Mouse (Mus musculus): Measurements from ENCODE around the gene Apba2. TPM values are rescaled to one million over a fixed set of nuclear protein-coding genes. Genes with fewer than 3 reads are reported as not detected.

Apba2 gene
- polyA plus RNA-seq, 1 experiment, result not detected

DNA sequence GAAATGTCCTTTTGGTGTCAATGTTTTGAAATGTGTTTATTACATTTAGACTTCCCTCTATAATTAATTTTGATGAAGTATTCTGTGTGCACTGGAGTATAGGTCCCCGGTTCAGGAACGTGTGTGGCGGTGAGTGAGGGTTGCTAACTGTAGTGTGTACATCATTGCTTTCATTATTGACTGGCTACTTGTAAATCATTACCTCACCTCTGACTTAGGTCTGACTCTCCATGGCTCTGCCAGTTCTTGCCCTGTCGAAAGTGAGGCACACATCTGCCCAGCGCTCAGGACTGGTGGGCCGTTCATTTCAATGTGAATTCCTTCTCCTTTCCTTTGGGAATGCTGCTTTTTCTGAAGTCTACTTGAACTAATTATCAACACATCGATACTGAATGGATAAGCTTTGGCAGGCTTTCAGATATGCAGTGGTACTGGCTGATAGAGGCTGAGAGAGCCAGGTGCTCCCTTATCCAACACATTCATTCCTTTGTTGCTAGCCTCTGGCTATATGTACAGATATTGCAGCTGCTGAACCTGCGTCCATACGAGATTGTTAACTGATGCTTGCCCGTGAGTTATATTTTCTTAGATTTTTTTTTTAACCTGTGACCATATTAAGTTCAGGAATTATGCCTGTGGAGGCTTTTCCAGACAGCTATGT lies 147.6 kb downstream of the Apba2 start:
- H3K4me3 ChIP-seq (ENCODE audit: insufficient read depth, low read depth, low read length), result no peak overlapping the region
- TF ChIP-seq CTCF (IDR thresholded peaks at IDR 0.05; ENCODE audit: insufficient read depth, low read depth, low read length) (no peak), POLR2A (IDR thresholded peaks at IDR 0.05; ENCODE audit: insufficient read depth, low read depth, low read length) (no peak)
- 71% methylated on average over 10 of the region's 10 CpGs for WGBS
- H3K4me1 ChIP-seq (ENCODE audit: control insufficient read depth, insufficient read depth, low read length), result peaks cover 2% of the 10 kb centered on the region; the same call in 1 of the 2 replicates
- H3K27ac ChIP-seq (ENCODE audit: insufficient read depth, low read depth, low read length), result no peak overlapping the region

- WGBS, result 83% methylated on average over 3 of the region's 3 CpGs
- Histone ChIP-seq H3K4me3 (ENCODE audit: insufficient read depth, low read depth, low read length) (no peak overlapping the region), H3K4me1 (ENCODE audit: control insufficient read depth, insufficient read depth, low read length) (peaks cover 2% of the 10 kb centered on the region; the same call in 1 of the 2 replicates), H3K27ac (ENCODE audit: insufficient read depth, low read depth, low read length) (no peak overlapping the region)
- TF ChIP-seq POLR2A (IDR thresholded peaks at IDR 0.05; ENCODE audit: insufficient read depth, low read depth, low read length), result no peak
- no peak for TF ChIP-seq CTCF (IDR thresholded peaks at IDR 0.05; ENCODE audit: insufficient read depth, low read depth, low read length)
These were observed 150.5 kb downstream of the Apba2 start for GRCm38 (mm10) chr7:64651963-64652362.

- TF ChIP-seq CTCF (IDR thresholded peaks at IDR 0.05; ENCODE audit: insufficient read depth, low read depth, low read length), result no peak
- TF ChIP-seq POLR2A (IDR thresholded peaks at IDR 0.05; ENCODE audit: insufficient read depth, low read depth, low read length), result no peak
- Histone ChIP-seq H3K27ac (ENCODE audit: insufficient read depth, low read depth, low read length) (no peak overlapping the region), H3K4me3 (ENCODE audit: insufficient read depth, low read depth, low read length) (no peak overlapping the region), H3K4me1 (ENCODE audit: control insufficient read depth, insufficient read depth, low read length) (peaks cover 2% of the 10 kb centered on the region; the same call in 1 of the 2 replicates)
- WGBS, result 71% methylated on average over 7 of the region's 7 CpGs
These were observed 155.3 kb downstream of the Apba2 start for GRCm38 (mm10) chr7:64656787-64657186.

- Histone ChIP-seq H3K4me1 (ENCODE audit: control insufficient read depth, insufficient read depth, low read length) (no peaks in the 10 kb centered on the region), H3K4me3 (ENCODE audit: insufficient read depth, low read depth, low read length) (no peak overlapping the region), H3K27ac (ENCODE audit: insufficient read depth, low read depth, low read length) (no peak overlapping the region)
- TF ChIP-seq POLR2A (IDR thresholded peaks at IDR 0.05; ENCODE audit: insufficient read depth, low read depth, low read length) (no peak), CTCF (IDR thresholded peaks at IDR 0.05; ENCODE audit: insufficient read depth, low read depth, low read length) (no peak)
- WGBS, result 80% methylated on average over 4 of the region's 4 CpGs
These were observed 157.4 kb downstream of the Apba2 start for GRCm38 (mm10) chr7:64658914-64659313.

DNA sequence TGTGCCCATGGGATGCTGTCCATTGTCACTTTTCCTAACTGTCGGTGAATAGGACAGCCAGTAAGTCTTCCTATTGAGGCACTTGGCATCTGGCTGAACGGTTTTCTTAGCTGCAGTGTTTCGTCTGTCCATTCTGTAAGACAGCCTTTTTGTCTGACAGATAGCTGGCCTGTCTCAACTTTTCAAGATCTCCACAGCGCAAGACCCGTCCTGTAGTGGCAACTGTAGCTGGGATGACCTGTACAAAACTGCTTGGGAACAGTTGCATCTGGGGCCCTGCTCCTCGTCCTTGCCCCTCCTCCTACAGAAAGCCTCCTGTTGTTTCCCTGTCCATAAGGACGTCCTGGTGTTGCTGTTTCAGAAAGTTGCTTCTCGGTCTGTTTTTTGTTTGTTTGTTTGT lies 157.8 kb downstream of the Apba2 start:
- TF ChIP-seq POLR2A (IDR thresholded peaks at IDR 0.05; ENCODE audit: insufficient read depth, low read depth, low read length) (no peak), CTCF (IDR thresholded peaks at IDR 0.05; ENCODE audit: insufficient read depth, low read depth, low read length) (no peak)
- WGBS, result 77% methylated on average over 8 of the region's 8 CpGs
- H3K4me1 ChIP-seq (ENCODE audit: control insufficient read depth, insufficient read depth, low read length), result no peaks in the 10 kb centered on the region
- H3K27ac ChIP-seq (ENCODE audit: insufficient read depth, low read depth, low read length), result no peak overlapping the region
- no peak overlapping the region for H3K4me3 ChIP-seq (ENCODE audit: insufficient read depth, low read depth, low read length)

GRCm38 (mm10) chr7:64662506-64662905 lies 161.0 kb downstream of the Apba2 start:
- no peak overlapping the region for H3K27ac ChIP-seq (ENCODE audit: insufficient read depth, low read depth, low read length)
- H3K4me3 ChIP-seq (ENCODE audit: insufficient read depth, low read depth, low read length), result no peak overlapping the region
- H3K4me1 ChIP-seq (ENCODE audit: control insufficient read depth, insufficient read depth, low read length), result no peaks in the 10 kb centered on the region
- no peak for TF ChIP-seq POLR2A (IDR thresholded peaks at IDR 0.05; ENCODE audit: insufficient read depth, low read depth, low read length)
- no peak for TF ChIP-seq CTCF (IDR thresholded peaks at IDR 0.05; ENCODE audit: insufficient read depth, low read depth, low read length)
- WGBS, result 55% methylated on average over 5 of the region's 5 CpGs

DNA sequence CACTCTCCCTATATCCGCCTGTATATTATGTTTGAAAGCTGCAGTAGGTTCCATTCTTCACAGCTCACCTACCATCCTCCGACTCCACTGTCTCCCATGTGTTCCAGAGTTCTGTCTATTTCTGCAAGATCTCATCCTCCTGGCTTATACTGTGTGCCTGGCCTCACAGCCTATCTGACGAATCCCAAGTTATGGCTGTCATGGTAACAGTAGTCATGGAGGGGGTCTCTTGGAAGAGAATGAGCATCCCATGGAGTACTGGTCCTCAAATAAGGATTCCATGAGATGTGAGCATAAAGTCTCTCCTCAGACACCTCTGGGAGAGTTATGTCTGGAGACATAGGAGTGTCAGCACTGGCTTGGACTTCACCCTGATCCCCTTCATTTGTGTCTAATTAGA lies 162.1 kb downstream of the Apba2 start:
- TF ChIP-seq POLR2A (IDR thresholded peaks at IDR 0.05; ENCODE audit: insufficient read depth, low read depth, low read length), result no peak
- TF ChIP-seq CTCF (IDR thresholded peaks at IDR 0.05; ENCODE audit: insufficient read depth, low read depth, low read length), result no peak
- 95% methylated on average over 3 of the region's 3 CpGs for WGBS
- no peak overlapping the region for H3K27ac ChIP-seq (ENCODE audit: insufficient read depth, low read depth, low read length)
- H3K4me3 ChIP-seq (ENCODE audit: insufficient read depth, low read depth, low read length), result no peak overlapping the region
- H3K4me1 ChIP-seq (ENCODE audit: control insufficient read depth, insufficient read depth, low read length), result no peaks in the 10 kb centered on the region

DNA sequence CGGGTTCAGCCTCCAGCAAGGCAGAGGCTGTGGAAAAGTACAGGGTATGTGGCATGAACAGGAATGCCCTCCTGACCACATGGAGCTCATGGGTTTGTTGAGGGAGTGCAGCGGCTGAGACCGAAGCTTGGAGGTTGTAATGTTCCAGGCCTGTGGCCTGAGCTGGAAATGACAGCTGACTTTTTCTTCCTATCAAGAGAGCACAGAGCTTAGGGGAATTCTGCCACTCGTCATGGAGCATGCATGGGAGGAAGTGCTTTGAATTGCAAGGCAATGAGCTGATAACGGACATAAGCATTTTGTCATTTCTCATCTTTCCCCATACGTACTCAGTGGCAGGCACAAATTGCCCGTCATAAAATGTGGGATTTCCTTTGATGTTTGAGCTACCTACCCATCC lies 163.6 kb downstream of the Apba2 start:
- H3K4me3 ChIP-seq (ENCODE audit: insufficient read depth, low read depth, low read length), result no peak overlapping the region
- TF ChIP-seq POLR2A (IDR thresholded peaks at IDR 0.05; ENCODE audit: insufficient read depth, low read depth, low read length) (no peak), CTCF (IDR thresholded peaks at IDR 0.05; ENCODE audit: insufficient read depth, low read depth, low read length) (no peak)
- no peak overlapping the region for H3K27ac ChIP-seq (ENCODE audit: insufficient read depth, low read depth, low read length)
- WGBS, result 80% methylated on average over 7 of the region's 7 CpGs
- H3K4me1 ChIP-seq (ENCODE audit: control insufficient read depth, insufficient read depth, low read length), result no peaks in the 10 kb centered on the region

DNA sequence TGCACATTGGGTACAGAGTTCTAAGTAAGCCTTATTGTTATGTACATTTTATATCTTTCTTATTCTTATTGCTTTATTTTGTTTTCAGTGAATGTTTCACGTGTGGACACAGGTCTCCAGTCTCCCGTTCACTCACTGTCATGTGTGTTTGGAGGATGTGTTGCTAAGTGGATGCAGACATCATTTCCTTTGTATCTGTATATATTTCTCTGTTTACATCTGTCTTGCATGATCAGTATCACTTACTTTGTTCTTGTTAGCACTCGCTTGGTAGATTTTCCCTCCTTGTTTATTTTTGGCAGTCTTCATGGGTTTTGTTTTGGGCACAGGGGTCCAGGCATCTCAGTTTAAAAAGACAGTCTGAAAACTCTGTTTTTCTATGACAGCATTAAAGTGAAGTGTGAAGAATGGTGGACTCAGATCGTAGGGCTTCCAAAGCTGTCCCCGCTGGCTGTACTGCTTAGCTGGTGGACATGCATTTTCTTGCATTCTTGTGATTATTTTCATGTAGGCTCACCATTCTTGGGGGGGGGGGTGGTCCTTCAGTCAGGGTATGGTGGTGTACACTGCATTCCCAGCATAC lies 164.3 kb downstream of the Apba2 start:
- WGBS, result 85% methylated on average over 5 of the region's 5 CpGs

More for the DNA sequence above, 164.3 kb downstream of the Apba2 start:
- Histone ChIP-seq H3K27ac (ENCODE audit: insufficient read depth, low read depth, low read length) (no peak overlapping the region), H3K4me3 (ENCODE audit: insufficient read depth, low read depth, low read length) (no peak overlapping the region), H3K4me1 (ENCODE audit: control insufficient read depth, insufficient read depth, low read length) (no peaks in the 10 kb centered on the region)
- no peak for TF ChIP-seq CTCF (IDR thresholded peaks at IDR 0.05; ENCODE audit: insufficient read depth, low read depth, low read length)
- no peak for TF ChIP-seq POLR2A (IDR thresholded peaks at IDR 0.05; ENCODE audit: insufficient read depth, low read depth, low read length)

Measured in olfactory bulb, adult 2 months (tissue).